Mouse (Mus musculus) liver, postnatal 0 days (tissue): ENCODE data around the gene Spc24.

Experiments used
- CTCF ChIP-seq: sonication (generic); IDR thresholded peaks from 2 replicates; pipeline ENCODE4 v1.5.1; 2016; ENCODE audit warnings: antibody characterized with exemption, low read depth
- EP300 ChIP-seq: IDR thresholded peaks from 2 replicates; pipeline ENCODE4 v1.6.1; 2016; ENCODE audit warnings: antibody characterized with exemption, low read depth, mild to moderate bottlenecking

DNA sequence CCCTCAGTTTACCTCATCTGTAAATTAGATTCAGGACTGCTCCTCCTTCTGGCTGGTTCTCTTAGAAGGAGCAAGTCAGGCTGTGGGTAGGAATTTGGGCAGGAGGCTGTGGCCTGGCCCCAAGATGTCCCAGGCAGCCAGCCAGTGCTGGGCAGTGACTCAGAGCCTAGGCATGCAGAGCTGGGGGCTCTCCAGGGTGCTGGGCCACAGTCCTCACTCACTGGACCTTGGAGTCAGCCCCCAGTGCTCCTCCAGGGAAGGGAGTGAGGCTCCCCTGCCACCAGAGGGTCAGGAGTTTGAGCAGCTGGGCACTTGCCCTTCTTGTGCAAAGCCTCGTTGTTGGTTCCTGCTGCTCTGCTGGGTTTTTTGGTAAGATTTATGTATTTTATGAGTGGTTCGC is 6.1 kb downstream of the Spc24 start:
- no peak for TF ChIP-seq EP300
- no peak for TF ChIP-seq CTCF
